Mouse (Mus musculus) small intestine, adult 2 months (tissue): Measurements from ENCODE around the gene Trip6. TPM values are rescaled to one million over a fixed set of nuclear protein-coding genes. Genes with fewer than 3 reads are reported as not detected.

Experiments used
- H3K27ac ChIP-seq: fragments of 200-500 bp; 2 replicates; pipeline ENCODE4 v1.5.1; 2012; ENCODE audit warnings: low read depth, low read length, control low read depth, inconsistent platforms; ENCODE audit not compliant: insufficient read depth
- H3K27me3 ChIP-seq: fragments of 200-500 bp; 2 replicates; pipeline ENCODE4 v1.6.1; 2012; ENCODE audit warnings: mild to moderate bottlenecking, moderate library complexity, low read length, inconsistent platforms; ENCODE audit not compliant: control insufficient read depth, insufficient read depth
- H3K36me3 ChIP-seq: fragments of 200-500 bp; 2 replicates; pipeline ENCODE4 v1.6.1; 2012; ENCODE audit warnings: mild to moderate bottlenecking, low read length, control low read depth, inconsistent platforms; ENCODE audit not compliant: control insufficient read depth, insufficient read depth
- H3K4me1 ChIP-seq: fragments of 200-500 bp; 2 replicates; pipeline ENCODE4 v1.6.1; 2012; ENCODE audit warnings: low read length, inconsistent platforms, mixed read lengths; ENCODE audit not compliant: control insufficient read depth, insufficient read depth, insufficient read length
- H3K4me3 ChIP-seq: fragments of 200-500 bp; 2 replicates; pipeline ENCODE4 v1.5.1; 2012; ENCODE audit warnings: low read depth, mild to moderate bottlenecking, control low read depth, inconsistent platforms, low read length, moderate library complexity
- CTCF ChIP-seq: fragments of 200-500 bp; IDR thresholded peaks from 2 replicates; pipeline ENCODE4 v1.5.1; 2012; ENCODE audit warnings: low read depth, mild to moderate bottlenecking, control low read depth, inconsistent platforms, low read length, moderate library complexity, mixed read lengths; ENCODE audit not compliant: insufficient replicate concordance, insufficient read length; ENCODE audit errors: extremely low read depth
- POLR2A ChIP-seq: fragments of 200-500 bp; IDR thresholded peaks from 2 replicates; pipeline ENCODE4 v1.6.1; 2012; ENCODE audit warnings: low read depth, mild to moderate bottlenecking, control low read depth, inconsistent platforms, low read length, moderate library complexity
- WGBS: fragments of 180-500 bp; shearing (Covaris S2); methylation state at CpG from one replicate; pipeline ENCODE4 v1.1.7; 2018; 5-methylcytosine and 5-hydroxymethylcytosine counted together
- polyA plus RNA-seq: library from polyadenylated mRNA; depleted of rRNA; stranded (reverse); fragments of >200 nt; gene quantifications from 2 replicates; pipeline ENCODE4 v1.2.3, GENCODE M21; 2012

Trip6 gene
- polyA plus RNA-seq, 1 experiment = 8.2 TPM

DNA sequence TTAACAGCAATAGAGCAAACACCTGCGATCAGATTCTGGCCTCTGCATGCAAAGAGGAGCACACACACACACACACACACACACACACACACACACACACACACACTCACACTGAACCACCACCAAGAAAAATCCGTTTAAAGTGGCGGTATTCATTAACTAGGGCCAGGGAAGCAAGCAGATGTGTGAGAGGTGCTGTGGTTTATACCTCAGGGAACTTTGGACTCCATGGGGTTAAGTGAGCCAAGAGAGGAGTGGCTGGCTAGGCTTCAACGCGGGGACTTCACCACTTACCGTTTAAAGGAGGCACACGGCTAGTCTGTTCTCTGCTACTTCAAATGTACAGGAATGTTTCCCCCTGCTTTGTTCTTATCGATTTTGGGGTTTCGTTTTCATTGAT lies 31.6 kb upstream of the Trip6 start:
- Histone ChIP-seq H3K27ac (peak overlapping the region; percentile 84), H3K36me3 (no peaks in the 10 kb centered on the region), H3K27me3 (no peaks in the 10 kb centered on the region), H3K4me3 (no peak overlapping the region), H3K4me1 (peaks cover 10% of the 10 kb centered on the region)
- no peak for TF ChIP-seq POLR2A
- no peak for TF ChIP-seq CTCF
- WGBS = 3% methylated on average over 9 of the region's 9 CpGs

DNA sequence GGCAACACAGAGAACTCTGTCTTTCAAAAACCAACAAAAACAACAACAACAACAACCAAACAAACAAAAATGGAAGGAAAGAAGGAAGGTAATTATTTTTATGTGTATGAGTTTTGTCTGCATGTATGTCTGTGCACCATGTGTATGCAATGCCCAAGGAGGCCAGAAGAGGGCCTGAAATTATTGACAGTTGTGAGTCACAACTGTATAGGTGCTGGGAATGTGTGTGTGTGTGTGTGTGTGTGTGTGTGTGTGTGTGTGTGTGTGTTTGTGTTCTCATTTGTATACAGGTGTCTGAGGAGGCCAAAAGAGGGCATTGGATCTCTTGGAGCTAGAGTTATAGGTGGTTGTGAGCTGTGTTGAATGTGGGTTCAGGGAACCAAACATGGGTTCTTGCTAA lies 29.7 kb upstream of the Trip6 start:
- no peak for TF ChIP-seq CTCF
- TF ChIP-seq POLR2A = no peak
- Histone ChIP-seq H3K27me3 (no peaks in the 10 kb centered on the region), H3K4me1 (peaks cover 14% of the 10 kb centered on the region), H3K36me3 (no peaks in the 10 kb centered on the region), H3K27ac (no peak overlapping the region), H3K4me3 (no peak overlapping the region)

DNA sequence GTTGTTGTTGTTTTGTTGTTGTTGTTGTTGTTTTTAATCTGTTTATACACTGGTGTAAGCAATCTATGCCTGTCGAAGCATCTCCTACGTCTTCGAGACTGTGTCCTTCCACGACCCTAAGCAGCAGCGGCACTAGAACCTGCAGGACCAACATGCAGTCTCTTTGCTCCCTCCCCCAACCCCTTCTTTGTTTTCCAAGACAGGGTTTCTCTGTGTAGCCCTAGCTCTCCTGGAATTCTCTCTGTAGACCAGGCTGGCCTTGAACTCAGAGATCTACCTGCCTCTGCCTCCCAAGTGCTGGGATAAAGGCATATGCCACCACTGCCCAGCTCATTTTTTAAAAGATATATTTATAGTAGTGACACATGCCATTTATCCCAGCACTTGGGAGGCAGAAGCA lies 29.2 kb upstream of the Trip6 start:
- WGBS = over 99% methylated on average over 5 of the region's 5 CpGs
- Histone ChIP-seq H3K27ac (no peak overlapping the region), H3K36me3 (no peaks in the 10 kb centered on the region), H3K27me3 (no peaks in the 10 kb centered on the region), H3K4me3 (no peak overlapping the region), H3K4me1 (peaks cover 16% of the 10 kb centered on the region)
- TF ChIP-seq CTCF (no peak), POLR2A (no peak)

DNA sequence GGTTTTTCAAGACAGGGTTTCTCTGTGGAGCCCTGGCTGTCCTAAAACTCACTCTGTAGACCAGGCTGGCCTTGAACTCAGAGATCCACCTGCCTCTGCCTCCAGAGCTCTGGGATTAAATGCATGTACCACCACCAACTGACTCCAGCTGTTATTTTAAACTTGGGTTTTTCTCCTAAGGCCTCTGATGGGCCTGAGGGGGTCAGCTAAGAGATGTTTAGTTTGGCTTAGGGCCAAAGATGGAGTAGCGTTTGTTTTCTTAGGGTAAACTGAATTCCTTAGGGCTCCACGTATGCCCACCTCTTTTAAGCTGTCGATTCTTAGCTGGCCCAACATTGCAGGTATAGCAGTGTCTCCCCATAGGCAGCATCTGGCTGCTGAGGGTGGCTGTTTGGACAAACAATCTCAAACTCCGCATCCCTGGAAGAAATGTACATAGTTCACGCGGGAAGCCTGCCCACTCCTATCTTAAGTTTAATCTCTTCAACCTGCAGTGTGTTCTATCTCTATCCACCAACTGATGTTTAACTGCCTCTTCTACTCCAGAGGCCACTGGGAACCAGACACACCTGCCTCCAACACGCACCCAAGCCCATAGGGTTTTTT lies 28.3 kb upstream of the Trip6 start:
- WGBS = 31% methylated on average over 7 of the region's 7 CpGs
- no peak overlapping the region for H3K27ac ChIP-seq

DNA sequence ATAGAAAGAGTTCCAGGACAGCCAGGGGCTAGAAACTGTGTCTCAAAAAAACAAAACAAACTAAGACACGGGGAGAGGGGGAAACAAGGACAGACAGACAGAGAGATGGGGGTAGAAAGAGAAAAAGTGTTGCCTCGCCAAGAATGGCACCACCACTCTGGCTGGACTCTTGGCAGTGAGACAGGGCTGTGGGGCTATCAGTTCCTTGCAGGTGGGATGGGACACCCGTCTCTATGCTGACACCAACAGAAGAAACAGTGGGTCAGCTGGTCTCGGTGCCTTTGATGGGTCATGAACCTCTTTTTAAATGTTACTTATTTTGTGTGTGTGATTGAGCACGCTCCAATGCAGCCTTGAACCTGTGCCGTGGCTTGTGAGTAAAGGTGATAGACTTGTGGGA lies 26.0 kb upstream of the Trip6 start:
- 77% methylated on average over 6 of the region's 6 CpGs for WGBS
- Histone ChIP-seq H3K27ac (no peak overlapping the region), H3K27me3 (no peaks in the 10 kb centered on the region), H3K36me3 (no peaks in the 10 kb centered on the region), H3K4me1 (peaks cover 26% of the 10 kb centered on the region), H3K4me3 (no peak overlapping the region)
- TF ChIP-seq CTCF (no peak), POLR2A (no peak)

More for the DNA sequence above, 28.3 kb upstream of the Trip6 start:
- H3K36me3 ChIP-seq = no peaks in the 10 kb centered on the region
- H3K4me1 ChIP-seq = peaks cover 20% of the 10 kb centered on the region
- H3K4me3 ChIP-seq = no peak overlapping the region
- TF ChIP-seq CTCF (no peak), POLR2A (no peak)
- H3K27me3 ChIP-seq = no peaks in the 10 kb centered on the region

DNA sequence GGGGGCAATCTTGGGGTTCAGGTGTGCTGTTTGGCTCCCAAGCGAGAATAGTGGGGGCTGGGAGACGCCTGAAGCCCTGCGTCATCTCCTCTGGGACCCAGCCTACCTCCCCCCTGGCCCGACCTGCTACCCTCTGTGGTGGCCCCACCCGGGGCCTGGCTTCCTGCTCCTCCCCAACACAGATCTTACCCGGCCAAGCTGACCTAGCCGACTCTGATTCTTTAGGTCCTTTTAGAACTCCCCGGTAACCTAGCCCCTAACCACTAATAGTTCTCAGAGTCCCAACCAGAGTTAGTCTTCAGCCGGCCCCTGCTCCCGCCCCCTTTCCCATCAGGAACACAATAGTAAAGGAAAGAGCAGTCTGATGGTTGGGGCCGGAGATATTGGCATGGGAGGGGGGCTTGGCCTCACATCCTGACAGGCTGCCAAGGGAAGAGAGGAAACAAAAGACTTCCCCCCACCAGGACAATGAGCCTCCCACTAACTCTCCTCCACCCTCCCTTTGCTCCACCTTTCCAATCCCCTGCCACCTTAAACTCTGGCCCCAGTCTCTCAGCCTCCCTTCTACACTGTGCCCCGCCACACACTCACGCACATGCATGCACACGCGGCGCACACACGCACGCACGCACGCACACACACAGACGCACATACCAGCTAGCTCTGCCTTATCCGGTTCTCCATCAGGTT lies 25.2 kb upstream of the Trip6 start:
- Histone ChIP-seq H3K4me1 (peaks cover 21% of the 10 kb centered on the region), H3K4me3 (peak overlapping the region; percentile 65), H3K27ac (peak overlapping the region; percentile 17; the same call in 1 of the 2 replicates), H3K36me3 (no peaks in the 10 kb centered on the region), H3K27me3 (no peaks in the 10 kb centered on the region)
- 34% methylated on average over 22 of the region's 22 CpGs for WGBS
- TF ChIP-seq POLR2A (no peak), CTCF (no peak)

DNA sequence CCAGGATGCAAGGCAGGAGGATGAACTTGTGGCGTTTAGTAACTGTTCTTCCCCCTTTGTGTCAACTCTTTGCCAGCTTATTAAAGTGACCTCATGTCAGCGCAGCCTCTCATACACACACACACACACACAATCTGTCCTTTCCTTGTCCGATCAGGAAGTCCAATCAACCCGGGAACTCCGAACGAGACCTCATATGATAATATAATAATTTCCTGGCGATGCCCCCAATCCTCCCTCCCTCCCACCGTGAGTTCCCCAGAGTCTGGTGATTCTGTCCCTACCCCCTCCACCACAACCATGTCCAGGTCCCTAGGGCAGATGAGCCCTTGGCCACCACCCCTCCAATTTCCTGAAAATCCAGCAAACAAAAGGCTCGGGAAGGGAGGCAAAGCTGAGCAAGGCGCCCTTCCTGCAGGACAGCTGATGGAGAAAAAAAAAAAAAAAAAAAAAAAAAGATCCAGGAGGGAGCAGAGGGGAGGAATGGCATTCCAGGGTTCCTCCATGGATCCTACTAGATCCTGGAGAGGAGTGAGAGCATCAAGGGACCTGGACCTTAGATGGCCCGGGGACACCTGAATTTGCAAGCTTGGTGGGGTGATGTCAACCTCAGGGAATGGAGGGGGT lies 24.6 kb upstream of the Trip6 start:
- Histone ChIP-seq H3K4me1 (peaks cover 21% of the 10 kb centered on the region), H3K27ac (peak overlapping the region; percentile 67), H3K36me3 (no peaks in the 10 kb centered on the region), H3K4me3 (peak overlapping the region; percentile 65), H3K27me3 (no peaks in the 10 kb centered on the region)
- 2% methylated on average over 11 of the region's 11 CpGs for WGBS
- TF ChIP-seq CTCF (0 out of 2 replicates have a peak, but pooled peaks have one; percentile 2), POLR2A (no peak)
